Mouse (Mus musculus) C2C12 (cell line): Measurements from ENCODE around the gene C2cd5. TPM values are rescaled to one million over a fixed set of nuclear protein-coding genes. Genes with fewer than 3 reads are reported as not detected.

Experiments used
- H3K27me3 ChIP-seq: one replicate; pipeline ENCODE4 v1.6.1; 2011; ENCODE audit not compliant: control insufficient read depth, insufficient read depth, insufficient read length
- H3K36me3 ChIP-seq: one replicate; pipeline ENCODE4 v1.6.1; 2011; ENCODE audit not compliant: control insufficient read depth, insufficient read depth
- H3K4me3 ChIP-seq: one replicate; pipeline ENCODE4 v1.5.1; 2011; ENCODE audit warnings: mild to moderate bottlenecking, control low read depth; ENCODE audit not compliant: poor library complexity, insufficient read depth, severe bottlenecking
- H3K79me2 ChIP-seq: one replicate; pipeline ENCODE4 v1.6.1; 2011; ENCODE audit not compliant: control insufficient read depth, insufficient read depth
- H3K79me3 ChIP-seq: one replicate; pipeline ENCODE4 v1.6.1; 2011; ENCODE audit warnings: low read depth, control low read depth
- H3ac ChIP-seq: one replicate; pipeline ENCODE3; 2011; ENCODE audit warnings: low read depth; ENCODE audit not compliant: control insufficient read depth, insufficient read length
- CEBPB ChIP-seq: IDR thresholded peaks from one replicate; pipeline ENCODE4 v1.6.1; 2011; ENCODE audit warnings: low read depth, mild to moderate bottlenecking, control low read depth, moderate library complexity
- CTCF ChIP-seq: IDR thresholded peaks from one replicate; pipeline ENCODE4 v1.5.1; 2011; ENCODE audit not compliant: control insufficient read depth, insufficient read depth, insufficient read length
- FOSL1 ChIP-seq: IDR thresholded peaks from one replicate; pipeline ENCODE4 v1.8.0; 2011; ENCODE audit warnings: mild to moderate bottlenecking, low read length; ENCODE audit not compliant: poor library complexity, insufficient read depth, severe bottlenecking
- MAX ChIP-seq: IDR thresholded peaks from one replicate; pipeline ENCODE4 v1.6.1; 2011; ENCODE audit warnings: mild to moderate bottlenecking, control low read depth
- MYOD1 ChIP-seq: IDR thresholded peaks from one replicate; pipeline ENCODE4 v1.6.1; 2011; ENCODE audit warnings: low read depth; ENCODE audit not compliant: control insufficient read depth, insufficient read length
- MYOG ChIP-seq: IDR thresholded peaks from one replicate; pipeline ENCODE4 v1.6.1; 2011; ENCODE audit not compliant: control insufficient read depth, insufficient read length; ENCODE audit errors: extremely low read depth
- USF1 ChIP-seq: IDR thresholded peaks from one replicate; pipeline ENCODE4 v1.6.1; 2011; ENCODE audit warnings: low read depth, mild to moderate bottlenecking, control low read depth, moderate library complexity
- polyA plus RNA-seq: library from polyadenylated mRNA; unstranded; fragments of >200 nt; fragmentation: generic; extraction: Trizol; gene quantifications from one replicate; pipeline ENCODE4 v1.2.1, GENCODE M21; 2012; ENCODE audit warnings: missing spikeins

The C2cd5 gene
- polyA plus RNA-seq, 1 experiment = 4.8 TPM

DNA sequence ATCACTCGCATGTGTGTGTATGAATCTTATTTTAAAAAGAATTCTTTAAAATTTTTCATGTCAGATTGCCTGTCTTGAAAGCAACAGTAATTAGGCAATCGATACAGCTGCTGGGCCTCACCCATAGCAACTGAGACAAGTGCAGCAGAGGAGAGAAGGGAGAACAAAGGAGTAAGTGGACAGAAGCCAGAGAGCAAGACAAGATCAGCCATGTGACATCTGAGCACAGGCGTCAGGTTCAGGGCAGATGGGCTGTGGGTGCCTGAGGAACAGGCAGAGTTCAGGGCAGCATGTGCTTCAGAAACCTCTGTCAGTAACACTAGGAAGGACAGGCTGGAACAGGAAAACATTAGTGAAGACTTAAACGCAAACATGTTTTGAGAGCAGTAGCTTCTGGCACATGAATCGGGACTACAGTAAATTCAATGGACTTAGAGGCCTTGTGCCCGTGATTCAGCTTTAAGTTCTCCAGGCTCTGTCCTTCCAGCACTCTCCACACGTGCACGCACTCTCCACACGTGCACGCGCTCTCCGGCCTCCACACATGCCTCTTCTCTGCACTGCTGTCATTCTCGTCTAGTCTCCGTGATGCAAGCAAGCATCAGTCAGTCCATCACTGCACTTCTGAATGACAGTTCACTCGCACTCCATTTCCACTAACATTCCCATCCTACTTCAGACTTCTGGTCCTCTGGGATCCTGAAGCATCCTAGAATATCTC, 52.2 kb downstream of the C2cd5 start:
- TF ChIP-seq MAX (no peak), FOSL1 (no peak), MYOG (no peak), MYOD1 (no peak), CEBPB (no peak)
- no peaks in the 10 kb centered on the region for H3K27me3 ChIP-seq
- no peaks in the 10 kb centered on the region for H3K79me2 ChIP-seq
- H3ac ChIP-seq = no peak overlapping the region
- H3K4me3 ChIP-seq = no peak overlapping the region
- H3K36me3 ChIP-seq = peaks cover 19% of the 10 kb centered on the region
- H3K79me3 ChIP-seq = no peaks in the 10 kb centered on the region

DNA sequence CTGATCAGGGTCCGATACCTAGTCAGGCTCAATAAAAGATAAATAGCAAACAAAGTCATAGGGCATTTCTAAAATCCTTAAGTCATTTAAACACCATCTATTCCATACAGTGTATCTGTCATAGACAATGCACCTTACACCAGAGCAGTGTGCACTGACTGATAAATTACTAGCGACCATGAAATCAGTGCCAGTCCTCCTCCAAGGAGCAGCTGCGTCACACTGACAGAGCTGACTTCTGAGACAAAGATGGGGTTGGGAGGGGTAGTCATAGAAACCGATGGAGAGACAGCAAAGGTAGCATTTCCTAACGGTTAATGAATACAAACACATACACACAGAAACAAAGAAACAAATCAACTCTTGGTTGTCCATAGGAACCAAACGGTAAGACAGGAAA, 58.4 kb downstream of the C2cd5 start:
- peaks cover 25% of the 10 kb centered on the region for H3K36me3 ChIP-seq
- H3K79me2 ChIP-seq = no peaks in the 10 kb centered on the region
- H3ac ChIP-seq = no peak overlapping the region
- H3K79me3 ChIP-seq = no peaks in the 10 kb centered on the region
- no peak overlapping the region for H3K4me3 ChIP-seq
- no peaks in the 10 kb centered on the region for H3K27me3 ChIP-seq
- TF ChIP-seq FOSL1 (no peak), MYOD1 (no peak)

DNA sequence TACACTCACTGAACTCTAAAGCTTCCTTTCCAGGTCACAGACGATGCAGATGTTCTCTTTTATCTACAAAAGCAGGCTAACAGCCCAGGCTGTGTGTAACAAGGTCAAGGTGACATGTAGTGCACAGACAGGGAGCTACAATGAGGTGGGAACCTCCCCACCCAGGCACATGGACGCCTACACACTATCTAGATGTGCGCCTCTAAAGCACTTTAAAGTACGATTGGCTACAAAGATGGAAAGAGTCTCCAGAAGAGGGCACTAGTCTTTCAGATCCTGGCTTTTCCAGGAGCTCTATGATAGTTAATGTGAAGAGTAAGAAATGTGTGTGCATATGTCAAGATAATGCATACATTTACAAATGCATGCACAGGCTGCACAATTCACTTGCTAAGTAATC, 64.7 kb downstream of the C2cd5 start:
- no peaks in the 10 kb centered on the region for H3K79me3 ChIP-seq
- H3K36me3 ChIP-seq = peaks cover 40% of the 10 kb centered on the region
- H3ac ChIP-seq = no peak overlapping the region
- H3K79me2 ChIP-seq = no peaks in the 10 kb centered on the region
- H3K4me3 ChIP-seq = no peak overlapping the region
- no peaks in the 10 kb centered on the region for H3K27me3 ChIP-seq
- TF ChIP-seq MYOD1 (no peak), MYOG (no peak), MAX (no peak), FOSL1 (no peak), USF1 (no peak), CTCF (no peak), CEBPB (no peak)

DNA sequence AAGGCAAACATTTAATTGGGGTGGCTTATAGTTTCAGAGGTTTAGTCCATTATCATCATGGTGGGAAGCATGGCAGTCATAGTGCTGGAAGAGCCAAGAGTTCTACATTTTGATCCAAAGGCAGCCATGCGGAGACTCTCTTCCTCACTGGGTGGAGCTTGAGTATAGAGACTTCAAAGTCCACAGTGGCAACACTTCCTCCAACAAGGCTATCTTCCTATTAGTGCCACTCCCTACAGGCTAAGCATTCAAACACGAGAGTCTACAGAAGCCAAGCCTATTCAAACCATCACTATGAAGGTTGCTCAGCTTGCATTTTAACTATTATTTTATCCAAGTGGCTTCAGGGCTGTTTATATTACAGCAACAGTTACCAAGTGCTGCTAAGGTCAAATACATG, 65.4 kb downstream of the C2cd5 start:
- TF ChIP-seq CEBPB (no peak), CTCF (no peak), MYOD1 (no peak), MAX (no peak), FOSL1 (no peak), MYOG (no peak), USF1 (no peak)
- no peak overlapping the region for H3K4me3 ChIP-seq
- H3K36me3 ChIP-seq = peaks cover 43% of the 10 kb centered on the region
- H3K79me3 ChIP-seq = no peaks in the 10 kb centered on the region
- no peaks in the 10 kb centered on the region for H3K79me2 ChIP-seq
- no peak overlapping the region for H3ac ChIP-seq
- no peaks in the 10 kb centered on the region for H3K27me3 ChIP-seq

DNA sequence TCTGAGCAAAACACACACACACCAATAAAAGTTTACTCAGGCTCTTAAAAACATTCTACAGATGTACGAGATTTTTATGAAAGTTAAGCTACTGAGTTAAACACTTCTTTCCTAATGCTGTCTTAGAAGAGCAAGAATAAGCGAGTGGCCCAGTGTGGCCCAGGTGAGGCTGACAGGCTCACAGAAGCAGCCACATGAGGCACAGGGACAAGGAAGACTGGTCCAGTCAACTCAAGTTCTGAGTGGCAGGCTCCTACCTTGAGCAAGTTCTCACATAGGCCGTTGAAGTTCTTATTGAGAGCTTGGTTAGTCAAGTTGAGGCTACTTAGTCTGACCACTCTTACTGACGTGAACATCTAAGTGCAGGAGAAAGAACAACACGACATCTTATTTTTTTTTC, 69.4 kb downstream of the C2cd5 start:
- TF ChIP-seq FOSL1 (no peak), MYOD1 (no peak), MAX (no peak)
- H3ac ChIP-seq = no peak overlapping the region
- no peaks in the 10 kb centered on the region for H3K79me3 ChIP-seq
- H3K79me2 ChIP-seq = no peaks in the 10 kb centered on the region
- no peaks in the 10 kb centered on the region for H3K27me3 ChIP-seq
- no peak overlapping the region for H3K4me3 ChIP-seq
- H3K36me3 ChIP-seq = peaks cover 32% of the 10 kb centered on the region

DNA sequence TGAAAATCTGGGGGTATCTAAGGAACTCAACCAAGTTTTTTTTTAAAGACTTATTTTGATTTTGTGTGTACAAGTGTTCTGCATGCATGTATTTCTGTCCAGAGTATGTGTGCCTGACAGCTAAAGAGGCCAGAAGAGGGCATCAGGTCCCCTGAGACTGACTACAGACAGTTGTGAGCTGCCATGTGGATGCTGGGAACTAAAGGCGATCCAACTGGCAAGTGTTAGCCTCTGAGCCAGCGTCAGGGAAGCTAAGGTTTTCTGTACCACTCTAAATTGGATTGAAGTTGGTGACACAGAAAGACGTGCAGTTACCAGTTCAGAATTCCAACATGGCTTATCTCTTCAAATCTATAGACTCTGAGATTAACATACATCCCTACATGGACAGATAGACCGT, 72.0 kb downstream of the C2cd5 start:
- Histone ChIP-seq H3K36me3 (peaks cover 21% of the 10 kb centered on the region), H3K79me2 (no peaks in the 10 kb centered on the region)

More for the DNA sequence above, 72.0 kb downstream of the C2cd5 start:
- H3K79me3 ChIP-seq = no peaks in the 10 kb centered on the region
- no peaks in the 10 kb centered on the region for H3K27me3 ChIP-seq
- H3K4me3 ChIP-seq = no peak overlapping the region
- no peak for TF ChIP-seq CTCF
- TF ChIP-seq FOSL1 = no peak
- TF ChIP-seq USF1 = no peak
- TF ChIP-seq MAX = no peak
- TF ChIP-seq MYOD1 = no peak
- no peak for TF ChIP-seq CEBPB
- no peak for TF ChIP-seq MYOG
- no peak overlapping the region for H3ac ChIP-seq
